Mouse (Mus musculus) hindbrain, embryonic 13.5 days (tissue): ENCODE data around the gene Clcn1. TPM values are rescaled to one million over a fixed set of nuclear protein-coding genes. Genes with fewer than 3 reads are reported as not detected.

Source experiments
- ATAC-seq: fragments of 200-750 bp; cut with Nextera tagmentation; 2 replicates; pipeline ENCODE4 v1.8.0; 2017; ENCODE audit warnings: moderate TSS enrichment; ENCODE audit not compliant: low FRiP score
- H3K27ac ChIP-seq: fragments of 300-500 bp; sonication (generic); 2 replicates; pipeline ENCODE4 v1.5.1; 2015; ENCODE audit warnings: inconsistent platforms, mild to moderate bottlenecking, moderate library complexity
- H3K27me3 ChIP-seq: fragments of 300-500 bp; sonication (generic); 2 replicates; pipeline ENCODE4 v1.6.1; 2015; ENCODE audit warnings: mild to moderate bottlenecking, inconsistent platforms
- H3K36me3 ChIP-seq: fragments of 300-500 bp; sonication (generic); 2 replicates; pipeline ENCODE4 v1.6.1; 2015; ENCODE audit warnings: mild to moderate bottlenecking, inconsistent platforms
- H3K4me1 ChIP-seq: fragments of 300-500 bp; sonication (generic); replicated peaks from 2 replicates; pipeline ENCODE4 v1.6.1; 2015; ENCODE audit warnings: inconsistent platforms
- H3K4me2 ChIP-seq: fragments of 300-500 bp; sonication (generic); 2 replicates; pipeline ENCODE4 v1.6.1; 2015; ENCODE audit warnings: inconsistent platforms, mild to moderate bottlenecking, moderate library complexity
- H3K4me3 ChIP-seq: fragments of 300-500 bp; sonication (generic); 2 replicates; pipeline ENCODE4 v1.5.1; 2015; ENCODE audit warnings: mild to moderate bottlenecking, inconsistent platforms
- H3K9ac ChIP-seq: fragments of 300-500 bp; sonication (generic); 2 replicates; pipeline ENCODE4 v1.6.1; 2015; ENCODE audit warnings: mild to moderate bottlenecking, inconsistent platforms
- H3K9me3 ChIP-seq: fragments of 300-500 bp; sonication (generic); 2 replicates; pipeline ENCODE4 v1.6.1; 2016; ENCODE audit warnings: inconsistent platforms
- WGBS: fragments of 180-500 bp; shearing (Covaris S2); methylation state at CpG from one replicate; pipeline ENCODE4 v1.1.7; 2015; 5-methylcytosine and 5-hydroxymethylcytosine counted together
- polyA plus RNA-seq: library from polyadenylated mRNA; unstranded; fragments of >200 nt; fragmentation: Nextera tagmentation; extraction: Ambion mirVana; gene quantifications from 2 replicates; pipeline ENCODE4 v1.2.1, GENCODE M21; 2015

Gene Clcn1
- polyA plus RNA-seq, 1 experiment from 2014 or later = 1.5 TPM

GRCm38 (mm10) chr6:42264626-42265312 lies 21.7 kb upstream of the Clcn1 start, which contains the start of gene Casp2:
Gene Casp2, plus strand, starts transcription at chr6:42264985.
- peak; percentile 100 for ATAC-seq
- peaks cover 16% of the 10 kb centered on the region for H3K27me3 ChIP-seq
- no peaks in the 10 kb centered on the region for H3K9me3 ChIP-seq
- 1% methylated on average over 50 of the region's 51 CpGs for WGBS
- peak within 1 kb of the TSS; percentile 92 for H3K27ac ChIP-seq
- H3K9ac ChIP-seq = peak within 1 kb of the TSS; percentile 94
- peak within 1 kb of the TSS; percentile 66 for H3K4me3 ChIP-seq
- peaks cover 16% of the 10 kb centered on the region for H3K4me1 ChIP-seq
- peaks cover 25% of the 10 kb centered on the region for H3K36me3 ChIP-seq
- peak within 1 kb of the TSS; percentile 92 for H3K4me2 ChIP-seq

GRCm38 (mm10) chr6:42265391-42266330 lies 20.8 kb upstream of the Clcn1 start:
- no peaks in the 10 kb centered on the region for H3K9me3 ChIP-seq
- ATAC-seq = no peak
- peak overlapping the region; percentile 94 for H3K9ac ChIP-seq
- H3K27ac ChIP-seq = peak overlapping the region; percentile 92
- peak overlapping the region; percentile 66 for H3K4me3 ChIP-seq
- H3K36me3 ChIP-seq = peaks cover 32% of the 10 kb centered on the region
- peaks cover 19% of the 10 kb centered on the region for H3K4me1 ChIP-seq
- peaks cover 16% of the 10 kb centered on the region for H3K27me3 ChIP-seq
- under 1% methylated on average over 21 of the region's 21 CpGs for WGBS
- peak overlapping the region; percentile 92 for H3K4me2 ChIP-seq

GRCm38 (mm10) chr6:42270817-42271216 lies 15.7 kb upstream of the Clcn1 start:
- H3K27me3 ChIP-seq = no peaks in the 10 kb centered on the region
- H3K9ac ChIP-seq = no peak overlapping the region
- H3K36me3 ChIP-seq = peaks cover 71% of the 10 kb centered on the region
- ATAC-seq = no peak
- H3K27ac ChIP-seq = no peak overlapping the region
- H3K4me2 ChIP-seq = no peak overlapping the region
- no peaks in the 10 kb centered on the region for H3K9me3 ChIP-seq
- peaks cover 18% of the 10 kb centered on the region for H3K4me1 ChIP-seq
- no peak overlapping the region for H3K4me3 ChIP-seq

GRCm38 (mm10) chr6:42276151-42276550 lies 10.3 kb upstream of the Clcn1 start:
- no peaks in the 10 kb centered on the region for H3K27me3 ChIP-seq
- H3K4me2 ChIP-seq = no peak overlapping the region
- H3K4me1 ChIP-seq = 0 out of 2 replicates have a peak, but pooled peaks cover 4% of the 10 kb centered on the region
- no peaks in the 10 kb centered on the region for H3K9me3 ChIP-seq
- WGBS = 63% methylated on average over 2 of the region's 2 CpGs
- H3K9ac ChIP-seq = no peak overlapping the region
- no peak for ATAC-seq
- H3K4me3 ChIP-seq = no peak overlapping the region
- peaks cover 87% of the 10 kb centered on the region for H3K36me3 ChIP-seq
- no peak overlapping the region for H3K27ac ChIP-seq

- no peaks in the 10 kb centered on the region for H3K27me3 ChIP-seq
- H3K4me3 ChIP-seq = no peak overlapping the region
- H3K36me3 ChIP-seq = peaks cover 83% of the 10 kb centered on the region
- no peaks in the 10 kb centered on the region for H3K4me1 ChIP-seq
- 87% methylated on average over 5 of the region's 5 CpGs for WGBS
- H3K9ac ChIP-seq = no peak overlapping the region
- no peak overlapping the region for H3K4me2 ChIP-seq
- no peak overlapping the region for H3K27ac ChIP-seq
- H3K9me3 ChIP-seq = no peaks in the 10 kb centered on the region
- no peak for ATAC-seq
These were observed 3.5 kb upstream of the Clcn1 start for GRCm38 (mm10) chr6:42282865-42283528.

DNA sequence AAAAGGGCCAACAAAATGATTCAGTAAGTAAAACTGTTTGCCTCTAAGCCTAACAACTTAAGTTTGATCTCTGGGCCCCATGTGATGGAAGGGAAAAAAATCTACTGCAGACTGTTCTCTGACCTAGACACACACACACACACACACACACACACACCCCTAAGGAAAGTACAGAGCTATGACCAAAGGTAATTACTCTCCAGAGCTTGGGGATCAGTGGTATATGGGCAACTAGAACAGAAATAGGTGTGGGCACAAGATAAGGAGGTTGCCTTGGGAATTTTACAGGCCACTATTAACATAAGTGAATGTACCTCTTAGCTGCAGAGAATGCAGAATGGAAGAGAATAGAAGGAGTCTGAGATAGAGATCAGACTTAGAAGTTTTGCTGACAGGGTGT lies 1.1 kb downstream of the Clcn1 start:
- Histone ChIP-seq H3K36me3 (peaks cover 70% of the 10 kb centered on the region), H3K4me2 (no peak overlapping the region), H3K4me1 (no peaks in the 10 kb centered on the region), H3K27me3 (no peaks in the 10 kb centered on the region), H3K9me3 (no peaks in the 10 kb centered on the region), H3K27ac (no peak overlapping the region), H3K9ac (no peak overlapping the region), H3K4me3 (no peak overlapping the region)
- no peak for ATAC-seq

DNA sequence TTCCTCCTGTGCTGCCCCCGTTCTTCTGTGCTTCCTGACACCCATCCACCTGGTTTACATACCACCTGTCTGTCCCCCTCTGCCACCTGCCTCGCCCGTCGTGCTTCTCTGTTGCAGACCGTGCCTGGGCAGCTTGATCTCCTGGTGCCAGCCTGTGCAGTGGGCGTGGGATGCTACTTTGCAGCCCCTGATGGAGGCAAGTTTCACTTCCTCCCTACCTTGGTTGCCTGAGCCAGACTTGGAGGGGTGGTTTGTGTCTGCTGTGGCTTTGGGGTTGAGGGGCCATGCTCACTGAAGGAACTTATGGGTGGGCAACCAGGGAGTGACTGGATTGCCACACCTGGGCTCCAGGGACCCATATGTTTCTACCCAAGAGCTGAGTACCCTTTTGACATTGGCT lies 6.8 kb downstream of the Clcn1 start:
- Histone ChIP-seq H3K9ac (no peak overlapping the region), H3K9me3 (no peaks in the 10 kb centered on the region), H3K27ac (no peak overlapping the region), H3K4me3 (no peak overlapping the region), H3K36me3 (peaks cover 78% of the 10 kb centered on the region), H3K4me2 (no peak overlapping the region), H3K27me3 (no peaks in the 10 kb centered on the region), H3K4me1 (no peaks in the 10 kb centered on the region)
- ATAC-seq = no peak
- WGBS = 90% methylated on average over 6 of the region's 6 CpGs

DNA sequence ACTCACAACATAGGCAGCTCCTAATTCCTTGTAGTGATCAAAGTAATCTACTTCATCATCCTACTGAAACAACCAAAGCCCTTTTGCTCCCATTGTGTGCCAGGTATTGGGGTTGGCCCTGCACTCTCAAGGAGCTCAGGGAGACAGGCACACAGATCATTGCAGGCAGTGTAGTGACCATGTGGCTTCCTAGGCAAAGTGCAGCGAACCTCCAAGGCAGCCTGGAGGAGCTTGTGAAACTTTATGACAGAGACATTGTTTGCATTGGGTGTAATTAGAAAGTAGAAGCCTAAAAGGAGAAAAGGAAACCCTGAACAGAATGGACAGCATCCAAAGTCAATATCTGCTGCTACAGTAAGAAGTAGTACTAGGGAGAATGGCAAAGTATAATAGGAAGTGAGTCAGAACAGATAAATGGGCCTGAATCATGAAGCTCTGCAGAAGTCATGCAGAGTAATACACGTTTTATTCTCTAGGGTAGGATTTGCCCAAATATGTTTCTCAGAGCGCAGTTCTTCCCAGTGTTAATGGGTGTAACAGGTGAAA lies 9.1 kb downstream of the Clcn1 start:
- H3K36me3 ChIP-seq = peaks cover 88% of the 10 kb centered on the region
- 86% methylated on average over 3 of the region's 3 CpGs for WGBS
- no peak overlapping the region for H3K4me2 ChIP-seq
- H3K27me3 ChIP-seq = no peaks in the 10 kb centered on the region
- no peak overlapping the region for H3K27ac ChIP-seq
- no peaks in the 10 kb centered on the region for H3K4me1 ChIP-seq
- ATAC-seq = no peak
- H3K9ac ChIP-seq = no peak overlapping the region
- H3K9me3 ChIP-seq = no peaks in the 10 kb centered on the region
- H3K4me3 ChIP-seq = no peak overlapping the region

- no peaks in the 10 kb centered on the region for H3K4me1 ChIP-seq
- H3K27ac ChIP-seq = no peak overlapping the region
- no peak overlapping the region for H3K4me2 ChIP-seq
- H3K36me3 ChIP-seq = peaks cover 69% of the 10 kb centered on the region
- ATAC-seq = no peak
- 93% methylated on average over 5 of the region's 5 CpGs for WGBS
- H3K9me3 ChIP-seq = no peaks in the 10 kb centered on the region
- H3K9ac ChIP-seq = no peak overlapping the region
- no peaks in the 10 kb centered on the region for H3K27me3 ChIP-seq
- no peak overlapping the region for H3K4me3 ChIP-seq
These were observed 12.9 kb downstream of the Clcn1 start for GRCm38 (mm10) chr6:42299362-42299761.

- no peak overlapping the region for H3K4me3 ChIP-seq
- no peaks in the 10 kb centered on the region for H3K27me3 ChIP-seq
- no peak for ATAC-seq
- no peak overlapping the region for H3K9ac ChIP-seq
- H3K4me2 ChIP-seq = no peak overlapping the region
- H3K4me1 ChIP-seq = no peaks in the 10 kb centered on the region
- 51% methylated on average over 8 of the region's 8 CpGs for WGBS
- H3K36me3 ChIP-seq = peaks cover 80% of the 10 kb centered on the region
- no peak overlapping the region for H3K27ac ChIP-seq
- H3K9me3 ChIP-seq = no peaks in the 10 kb centered on the region
These were observed 23.4 kb downstream of the Clcn1 start for GRCm38 (mm10) chr6:42309816-42310378.

DNA sequence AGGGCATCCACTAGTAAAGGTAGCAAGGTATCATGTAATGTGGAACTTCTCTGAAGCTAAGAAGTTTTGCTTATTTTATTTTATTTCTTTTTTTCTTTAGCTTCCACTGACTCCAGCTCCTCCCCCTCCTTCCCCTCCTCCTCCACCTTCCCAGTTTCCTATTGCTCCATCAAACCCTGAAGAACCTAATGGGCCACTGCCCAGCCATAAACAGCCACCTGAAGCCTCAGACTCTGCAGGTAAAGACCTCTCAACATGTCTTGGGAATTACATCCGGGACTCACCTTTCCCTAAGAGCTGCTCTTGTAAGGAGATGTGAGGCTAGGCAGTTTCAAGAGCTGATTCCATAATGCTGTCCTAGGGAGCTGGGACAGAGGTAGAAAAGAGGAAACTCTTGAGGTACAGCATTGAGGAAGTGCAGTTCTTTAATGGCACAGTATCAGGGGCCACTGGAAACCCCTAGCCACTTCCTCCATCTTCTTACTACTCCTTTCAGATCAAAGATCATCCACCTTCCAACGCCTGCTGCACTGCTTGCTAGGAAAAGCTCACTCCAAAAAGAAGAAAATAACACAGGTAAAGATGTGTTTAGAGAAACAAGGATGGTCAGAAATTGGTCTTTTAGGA lies 24.1 kb downstream of the Clcn1 start:
- WGBS = 86% methylated on average over 2 of the region's 2 CpGs

More for the DNA sequence above, 24.1 kb downstream of the Clcn1 start:
- H3K9me3 ChIP-seq = no peaks in the 10 kb centered on the region
- ATAC-seq = no peak
- no peak overlapping the region for H3K27ac ChIP-seq
- no peaks in the 10 kb centered on the region for H3K27me3 ChIP-seq
- no peak overlapping the region for H3K4me2 ChIP-seq
- peaks cover 76% of the 10 kb centered on the region for H3K36me3 ChIP-seq
- no peak overlapping the region for H3K4me3 ChIP-seq
- no peaks in the 10 kb centered on the region for H3K4me1 ChIP-seq
- no peak overlapping the region for H3K9ac ChIP-seq
